Mouse (Mus musculus): ENCODE data around the gene Eps15. TPM values are rescaled to one million over a fixed set of nuclear protein-coding genes. Genes with fewer than 3 reads are reported as not detected.
A peak's percentile ranks its signal among the peaks of the same experiment; 100 is the strongest.

Gene Eps15
- total RNA-seq, 2 experiments from 2014 or later = 51.0 to 55.5 TPM

- no peak for DNase-seq (ENCODE audit: low spot score in 2 of 2)
Measured at GRCm38 (mm10) chr4:109267452-109267851, 12.6 kb upstream of the Eps15 start.

GRCm38 (mm10) chr4:109268903-109269302 lies 11.2 kb upstream of the Eps15 start:
- DNase-seq (ENCODE audit: low spot score in 2 of 2) = no peak

GRCm38 (mm10) chr4:109271803-109272202 lies 8.3 kb upstream of the Eps15 start:
- no peak for DNase-seq (ENCODE audit: low spot score in 2 of 2)

- no peak for DNase-seq (ENCODE audit: low spot score in 2 of 2)
Measured at GRCm38 (mm10) chr4:109273586-109274240, 6.4 kb upstream of the Eps15 start.

- peak in 1 of 2 experiments; percentile 39 for DNase-seq (ENCODE audit: low spot score in 2 of 2)
Measured at GRCm38 (mm10) chr4:109280459-109281160, 542 bp downstream of the Eps15 start.

GRCm38 (mm10) chr4:109281161-109281560 lies 1.1 kb downstream of the Eps15 start:
- no peak for DNase-seq (ENCODE audit: low spot score in 2 of 2)

DNA sequence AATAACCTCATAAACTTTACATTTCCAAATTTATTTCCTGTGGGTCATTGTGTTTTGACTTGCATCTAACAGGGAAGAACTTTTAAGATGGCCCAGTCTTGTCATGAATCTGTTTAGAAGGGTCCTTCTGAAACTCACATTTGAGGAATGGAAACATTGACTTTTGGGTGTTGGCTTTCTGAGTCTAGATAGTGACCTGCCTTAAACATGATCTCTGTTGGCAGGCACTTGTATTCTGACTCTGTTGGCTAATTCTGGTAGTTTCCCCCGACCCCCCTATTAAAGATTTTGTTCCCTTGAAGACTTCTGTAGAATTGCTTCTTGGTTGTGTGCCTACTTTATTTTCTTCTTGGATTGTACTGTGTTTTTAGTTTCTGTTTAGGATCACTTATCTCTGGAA lies 1.9 kb downstream of the Eps15 start:
- no peak for DNase-seq (ENCODE audit: low spot score in 2 of 2)

GRCm38 (mm10) chr4:109294629-109295028 lies 14.6 kb downstream of the Eps15 start:
- no peak for DNase-seq (ENCODE audit: low spot score in 2 of 2)

DNA sequence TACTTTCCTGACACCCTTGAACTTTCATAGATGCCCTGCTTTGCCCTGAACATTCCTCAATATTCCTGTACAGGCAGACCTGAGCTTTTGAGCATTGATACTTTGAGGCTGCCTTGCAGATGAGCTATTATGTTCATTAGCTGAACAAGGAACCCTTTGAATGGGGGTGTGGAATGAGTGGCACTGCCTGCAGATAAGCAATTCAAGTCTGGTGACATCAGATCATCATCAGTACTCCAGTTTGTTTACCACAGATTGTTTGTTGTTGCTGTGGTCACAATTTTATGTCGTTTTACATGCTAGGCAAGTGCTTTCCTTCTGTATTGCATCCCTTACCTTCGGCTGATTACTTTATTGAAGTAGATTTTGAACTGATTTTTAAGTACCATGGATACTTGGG lies 16.4 kb downstream of the Eps15 start:
- no peak for DNase-seq (ENCODE audit: low spot score in 2 of 2)

DNA sequence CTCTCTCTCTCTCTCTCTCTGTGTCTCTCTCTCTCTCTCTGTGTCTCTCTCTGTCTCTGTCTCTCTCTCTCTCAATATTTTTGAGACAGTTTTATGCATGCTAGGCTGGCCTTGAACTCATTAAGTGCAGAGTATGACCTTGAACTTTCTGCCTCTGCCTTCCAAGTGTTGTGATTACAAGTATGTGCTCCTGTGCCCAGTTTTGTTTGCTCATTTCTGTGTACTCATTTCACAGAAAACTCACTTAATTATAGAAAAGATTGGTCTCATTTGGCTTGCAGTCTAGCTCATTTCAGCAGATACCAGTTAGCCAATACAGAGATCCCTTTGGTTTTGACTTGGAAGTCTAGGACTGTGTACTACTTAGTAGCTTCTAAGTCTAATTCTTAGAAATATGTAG lies 19.1 kb downstream of the Eps15 start:
- DNase-seq (ENCODE audit: low spot score in 2 of 2) = no peak

- no peak for DNase-seq (ENCODE audit: low spot score in 2 of 2)
Measured at GRCm38 (mm10) chr4:109316941-109317894, 37.1 kb downstream of the Eps15 start.

GRCm38 (mm10) chr4:109336796-109337195 lies 56.7 kb downstream of the Eps15 start:
- DNase-seq (ENCODE audit: low spot score in 2 of 2) = no peak

- no peak for DNase-seq (ENCODE audit: low spot score in 2 of 2)
Measured at GRCm38 (mm10) chr4:109341222-109341621, 61.2 kb downstream of the Eps15 start.

DNA sequence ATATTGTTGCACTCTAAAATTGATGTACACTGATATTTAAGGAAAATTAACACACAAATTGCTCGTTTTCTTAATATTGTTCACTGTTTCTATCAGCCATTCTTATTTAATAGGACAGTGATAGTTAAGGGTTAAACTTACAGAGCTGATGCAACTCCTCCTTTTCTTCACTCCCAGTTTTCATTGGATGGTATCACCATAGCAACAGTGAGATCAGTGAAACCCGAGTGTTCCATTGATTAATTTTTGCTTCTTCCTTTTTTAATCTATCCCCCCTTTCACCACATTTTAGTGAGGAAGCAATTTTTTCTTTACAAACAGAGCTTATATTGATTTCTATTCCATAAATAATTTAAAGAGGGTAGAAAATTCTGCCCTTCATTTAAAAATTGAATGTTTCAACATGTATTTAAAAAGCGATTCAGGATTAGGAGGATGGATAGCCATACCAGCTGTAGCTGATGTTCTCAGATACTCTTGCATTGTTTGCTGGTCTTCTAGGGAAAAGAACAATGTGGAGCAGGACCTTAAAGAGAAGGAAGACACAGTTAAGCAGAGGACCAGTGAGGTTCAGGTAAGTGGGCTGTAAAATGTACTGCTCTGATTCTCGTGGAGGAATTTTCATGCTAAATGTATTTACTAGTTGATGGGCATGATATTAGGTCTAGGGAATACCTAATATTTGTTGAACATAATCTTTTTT lies 62.9 kb downstream of the Eps15 start:
- no peak for DNase-seq (ENCODE audit: low spot score in 2 of 2)

DNA sequence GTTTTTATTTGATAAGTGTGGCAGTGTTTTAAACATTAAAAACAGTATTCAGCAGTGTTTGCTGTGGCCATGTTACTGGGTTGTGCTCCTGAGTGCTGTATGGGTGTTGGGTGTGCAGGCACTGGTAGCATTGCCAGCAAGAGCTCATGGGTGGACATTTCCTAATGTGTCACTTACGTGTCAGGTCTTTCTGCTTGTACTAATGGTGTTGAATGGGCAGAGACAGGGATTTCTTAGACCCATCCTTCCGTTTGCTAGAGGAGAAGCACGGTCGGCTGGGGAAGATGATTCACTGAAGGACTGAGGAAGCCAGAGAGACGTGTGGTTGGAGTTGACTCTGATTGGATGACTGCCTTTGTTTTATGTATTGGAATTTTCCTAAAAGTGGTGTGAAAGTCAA lies 63.8 kb downstream of the Eps15 start:
- DNase-seq (ENCODE audit: low spot score in 2 of 2) = no peak

GRCm38 (mm10) chr4:109378107-109378506 lies 98.0 kb downstream of the Eps15 start:
- DNase-seq (ENCODE audit: low spot score in 2 of 2) = no peak

GRCm38 (mm10) chr4:109382457-109382856 lies 102.4 kb downstream of the Eps15 start:
- DNase-seq (ENCODE audit: low spot score in 2 of 2) = no peak

GRCm38 (mm10) chr4:109385599-109385998 lies 105.5 kb downstream of the Eps15 start:
- no peak for DNase-seq (ENCODE audit: low spot score in 2 of 2)

- DNase-seq (ENCODE audit: low spot score in 2 of 2) = no peak
Measured at GRCm38 (mm10) chr4:109393229-109393779, 113.2 kb downstream of the Eps15 start.

DNA sequence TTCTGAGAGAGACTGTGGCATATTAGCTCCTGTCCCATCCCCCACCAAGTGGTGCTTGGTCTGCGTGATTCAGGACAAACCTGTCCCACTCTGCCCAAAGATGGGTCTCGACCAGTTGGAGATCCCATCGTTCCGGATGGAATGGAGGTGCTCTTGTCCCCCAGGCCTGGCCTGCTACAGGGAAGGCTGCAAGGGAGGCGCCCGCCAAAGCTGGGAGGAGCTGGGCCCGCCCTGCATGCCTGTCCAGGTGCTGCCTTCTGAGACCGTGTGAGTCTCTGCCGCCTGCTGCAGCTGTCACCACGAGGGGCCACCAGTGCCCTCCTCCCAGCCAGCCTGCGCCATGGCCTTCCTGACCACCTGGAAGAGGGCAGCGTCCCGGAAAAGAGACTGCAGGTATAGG lies 113.8 kb downstream of the Eps15 start:
- DNase-seq (ENCODE audit: low spot score in 2 of 2) = no peak
